Mouse (Mus musculus) thymus, adult 2 months (tissue): ENCODE results near the gene Urad. TPM values are rescaled to one million over a fixed set of nuclear protein-coding genes. Genes with fewer than 3 reads are reported as not detected.

Source experiments
- DNase-seq: peaks from one replicate; pipeline ENCODE4 v3.0.0; 2021
- H3K27ac ChIP-seq: fragments of 200-500 bp; 2 replicates; pipeline ENCODE4 v1.5.1; 2012; ENCODE audit warnings: low read length, control low read depth; ENCODE audit not compliant: control insufficient read depth, insufficient read depth
- H3K27me3 ChIP-seq: fragments of 200-500 bp; 2 replicates; pipeline ENCODE4 v1.6.1; 2012; ENCODE audit warnings: mild to moderate bottlenecking, low read length, moderate library complexity, mixed read lengths; ENCODE audit not compliant: control insufficient read depth, insufficient read depth
- H3K36me3 ChIP-seq: fragments of 200-500 bp; 2 replicates; pipeline ENCODE4 v1.6.1; 2012; ENCODE audit warnings: mild to moderate bottlenecking, low read length, moderate library complexity; ENCODE audit not compliant: control insufficient read depth, insufficient read depth
- H3K4me1 ChIP-seq: fragments of 200-500 bp; replicated peaks from 2 replicates; pipeline ENCODE4 v1.6.1; 2012; ENCODE audit warnings: low read length; ENCODE audit not compliant: control insufficient read depth, insufficient read depth
- H3K4me3 ChIP-seq: fragments of 200-500 bp; 2 replicates; pipeline ENCODE4 v1.5.1; 2012; ENCODE audit warnings: mild to moderate bottlenecking, low read length, control low read depth, moderate library complexity; ENCODE audit not compliant: control insufficient read depth, insufficient read depth
- CTCF ChIP-seq: fragments of 200-500 bp; IDR thresholded peaks from 2 replicates; pipeline ENCODE4 v1.5.1; 2012; ENCODE audit warnings: mild to moderate bottlenecking, control low read depth, low read length, moderate library complexity, borderline replicate concordance; ENCODE audit not compliant: control insufficient read depth, poor library complexity, insufficient read depth; ENCODE audit errors: extremely low read depth
- POLR2A ChIP-seq: fragments of 200-500 bp; IDR thresholded peaks from 2 replicates; pipeline ENCODE4 v1.6.1; 2012; ENCODE audit warnings: mild to moderate bottlenecking, low read length, control low read depth, moderate library complexity; ENCODE audit not compliant: control insufficient read depth, poor library complexity, insufficient read depth; ENCODE audit errors: extremely low read depth
- WGBS: fragments of 180-500 bp; shearing (Covaris S2); methylation state at CpG from one replicate; pipeline ENCODE4 v1.1.7; 2018; 5-methylcytosine and 5-hydroxymethylcytosine counted together
- polyA plus RNA-seq: library from polyadenylated mRNA; depleted of rRNA; stranded (reverse); fragments of >200 nt; gene quantifications from 2 replicates; pipeline ENCODE4 v1.2.3, GENCODE M21; 2012

The Urad gene
- polyA plus RNA-seq, 1 experiment = 0.15 TPM

DNA sequence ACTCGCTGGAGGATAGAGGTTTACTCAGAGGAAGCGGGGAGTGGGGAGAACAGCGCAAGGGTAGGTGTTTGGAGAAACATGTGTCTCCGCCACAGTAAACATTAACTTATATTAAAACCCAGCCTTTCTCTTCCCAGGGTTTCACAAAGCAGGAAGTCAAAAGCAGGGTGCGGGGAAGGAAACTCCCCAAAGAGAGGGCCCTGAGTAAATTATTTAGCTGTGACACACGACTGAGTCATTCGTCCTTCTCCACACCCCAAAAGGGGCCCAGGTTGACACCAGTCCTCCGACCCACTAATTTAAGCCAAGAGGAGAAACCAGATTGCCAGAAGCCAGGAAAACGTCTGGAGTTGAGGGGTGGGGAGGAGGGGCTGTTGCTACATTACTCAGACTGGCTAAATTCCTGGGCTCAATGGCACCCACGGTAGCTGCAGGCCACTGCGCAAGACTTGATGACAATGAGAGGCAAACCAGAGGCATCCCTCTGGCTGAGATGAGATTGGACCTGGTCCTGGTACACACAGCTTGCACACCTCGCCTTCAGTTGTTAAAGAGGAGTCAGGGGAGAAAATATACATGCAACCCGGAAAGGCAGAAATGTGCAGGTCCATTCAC is 29.6 kb downstream of the Urad start:
- Histone ChIP-seq H3K4me1 (no peaks in the 10 kb centered on the region), H3K4me3 (no peak overlapping the region), H3K27ac (no peak overlapping the region), H3K27me3 (no peaks in the 10 kb centered on the region; the same call in 1 of the 2 replicates), H3K36me3 (no peaks in the 10 kb centered on the region)
- 31% methylated on average over 13 of the region's 13 CpGs for WGBS
- TF ChIP-seq CTCF (no peak), POLR2A (no peak)
- no peak for DNase-seq

DNA sequence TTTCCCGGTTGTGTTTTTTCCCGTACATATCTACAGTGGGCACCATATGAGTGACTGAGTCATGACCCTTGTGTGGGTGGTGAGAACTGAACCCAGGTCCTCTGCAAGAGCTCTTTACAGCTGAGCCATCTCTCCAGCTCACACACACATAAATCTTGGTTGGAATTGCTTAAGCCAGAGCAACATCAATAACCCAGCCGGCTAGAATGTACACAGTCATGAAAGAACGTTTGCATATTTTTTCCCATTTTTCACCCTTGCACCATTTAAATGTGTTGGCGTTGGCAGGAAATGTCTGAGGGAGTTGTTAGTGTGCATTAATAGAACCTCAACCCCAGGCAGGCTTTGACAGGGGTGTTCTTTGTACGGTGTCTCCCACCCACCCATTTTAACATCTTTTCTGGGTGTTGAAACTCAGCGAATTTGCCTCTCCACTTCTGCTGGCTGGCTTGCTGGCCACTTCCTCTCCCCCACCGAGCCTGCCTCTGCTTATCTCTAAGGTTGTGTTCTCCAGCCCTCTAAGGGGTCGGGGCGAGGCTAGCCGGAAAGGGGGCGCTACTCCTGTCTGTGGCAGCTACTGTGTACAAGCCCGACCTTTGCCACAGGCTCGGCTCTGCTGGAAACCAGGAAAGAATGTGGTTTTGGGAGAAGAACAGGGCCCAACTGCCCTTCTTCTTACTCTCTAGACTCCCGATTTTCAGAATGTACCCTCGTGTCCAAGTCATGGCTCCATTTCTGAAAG is 30.3 kb downstream of the Urad start:
- Histone ChIP-seq H3K4me3 (no peak overlapping the region), H3K4me1 (no peaks in the 10 kb centered on the region), H3K36me3 (no peaks in the 10 kb centered on the region), H3K27ac (no peak overlapping the region), H3K27me3 (no peaks in the 10 kb centered on the region; the same call in 1 of the 2 replicates)
- WGBS = 11% methylated on average over 16 of the region's 16 CpGs
- no peak for DNase-seq
- TF ChIP-seq POLR2A = no peak
- TF ChIP-seq CTCF = no peak

- no peaks in the 10 kb centered on the region for H3K27me3 ChIP-seq
- 74% methylated on average over 4 of the region's 4 CpGs for WGBS
- H3K4me3 ChIP-seq = no peak overlapping the region
- no peaks in the 10 kb centered on the region for H3K36me3 ChIP-seq
- DNase-seq = no peak
- no peaks in the 10 kb centered on the region for H3K4me1 ChIP-seq
- no peak for TF ChIP-seq CTCF
- no peak for TF ChIP-seq POLR2A
- H3K27ac ChIP-seq = no peak overlapping the region
These were observed 37.9 kb downstream of the Urad start for GRCm38 (mm10) chr5:147284365-147284764.

DNA sequence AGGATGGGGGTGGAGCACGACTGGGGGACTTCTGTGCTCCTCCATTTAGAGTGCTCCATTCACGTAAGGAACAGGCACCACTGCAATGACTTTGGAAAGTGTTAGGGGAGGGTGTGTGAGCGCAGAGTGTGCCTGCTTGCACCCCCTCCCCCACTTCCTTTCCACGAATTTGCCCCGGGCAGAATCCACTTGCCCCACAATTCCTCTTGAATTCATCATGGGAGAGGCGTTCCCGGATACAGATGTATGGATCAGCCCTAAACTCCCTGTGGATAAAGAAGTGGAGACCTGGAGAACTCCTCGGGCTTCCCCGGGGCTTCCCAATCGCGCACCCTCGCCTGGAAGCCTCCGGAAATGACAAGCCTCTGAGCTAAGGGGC is 44.7 kb downstream of the Urad start:
- Histone ChIP-seq H3K36me3 (no peaks in the 10 kb centered on the region), H3K27ac (no peak overlapping the region), H3K4me3 (no peak overlapping the region), H3K27me3 (peaks cover 37% of the 10 kb centered on the region), H3K4me1 (no peaks in the 10 kb centered on the region)
- no peak for DNase-seq
- 5% methylated on average over 13 of the region's 13 CpGs for WGBS
- TF ChIP-seq CTCF = no peak
- no peak for TF ChIP-seq POLR2A

GRCm38 (mm10) chr5:147276701-147277546 is 45.3 kb downstream of the Urad start:
- Histone ChIP-seq H3K27me3 (peaks cover 40% of the 10 kb centered on the region), H3K36me3 (no peaks in the 10 kb centered on the region), H3K27ac (no peak overlapping the region), H3K4me1 (no peaks in the 10 kb centered on the region), H3K4me3 (no peak overlapping the region)
- WGBS = 13% methylated on average over 18 of the region's 18 CpGs
- DNase-seq = no peak
- TF ChIP-seq CTCF (no peak), POLR2A (no peak)

- Histone ChIP-seq H3K4me3 (no peak overlapping the region), H3K27ac (no peak overlapping the region), H3K36me3 (no peaks in the 10 kb centered on the region), H3K4me1 (no peaks in the 10 kb centered on the region), H3K27me3 (peaks cover 48% of the 10 kb centered on the region)
- no peak for DNase-seq
- WGBS = 15% methylated on average over 3 of the region's 3 CpGs
- TF ChIP-seq POLR2A (no peak), CTCF (no peak)
These were observed 46.5 kb downstream of the Urad start for GRCm38 (mm10) chr5:147275761-147276160.
